Mouse (Mus musculus): ENCODE data around the gene Sec22c.
A peak's percentile ranks its signal among the peaks of the same experiment; 100 is the strongest.

DNA sequence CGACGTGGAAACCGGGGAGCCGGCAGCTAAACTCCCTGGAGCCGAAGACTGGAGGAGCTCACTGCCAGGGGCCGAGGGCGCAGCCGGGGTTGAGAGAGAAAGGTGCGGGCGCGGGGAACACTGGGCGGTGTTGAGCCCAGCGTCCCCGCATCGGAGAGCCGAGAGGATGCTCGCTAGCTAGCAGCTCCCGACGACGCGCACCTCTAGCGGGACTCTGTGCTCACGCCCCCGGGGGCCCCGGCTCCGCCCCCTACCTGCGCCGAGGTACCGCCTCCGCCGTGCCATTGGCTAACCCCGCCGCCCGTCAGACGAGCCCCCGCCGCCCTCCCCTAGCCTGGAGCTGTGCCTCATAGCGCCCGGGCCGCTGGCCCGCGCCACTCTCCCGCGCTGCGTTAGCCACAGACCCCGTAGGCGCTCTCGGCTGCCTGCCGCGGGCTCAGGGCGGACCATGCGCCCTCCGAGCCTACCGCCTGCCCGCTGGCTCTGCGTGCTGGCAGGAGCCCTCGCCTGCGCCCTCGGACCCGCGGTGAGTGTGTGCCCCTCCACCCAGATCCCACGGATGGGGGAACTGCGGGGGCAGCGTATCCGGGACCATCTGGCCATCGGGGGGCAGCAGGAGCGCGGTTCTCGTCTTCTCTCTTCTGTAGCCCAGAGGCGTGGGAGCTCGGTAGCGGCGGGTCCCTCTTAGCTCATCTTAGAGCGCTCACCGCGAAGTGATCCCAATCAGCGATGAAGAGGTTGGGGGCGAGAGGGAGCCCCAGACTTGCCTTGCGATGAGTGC, 62.7 kb downstream of the Sec22c start, which contains the start of gene Vipr1:
- TF ChIP-seq POLR2A (IDR thresholded peaks at IDR 0.05; ENCODE audit: extremely low read depth, insufficient read depth, low read length) (peak; percentile 53; the same call in 1 of the 2 replicates), CTCF (IDR thresholded peaks at IDR 0.05; ENCODE audit: extremely low read depth, insufficient read depth, low read length) (no peak)
